Mouse (Mus musculus) CD4-positive helper T cell, adult 2 months (primary cell): Measurements from ENCODE around the gene Engase.
A peak's percentile ranks its signal among the peaks of the same experiment; 100 is the strongest.

Source experiments
- DNase-seq: peaks from one replicate; pipeline ENCODE4 v3.0.0-alpha.2; 2012; ENCODE audit warnings: low read depth, missing footprints, low spot score

The Engase gene

GRCm38 (mm10) chr11:118453886-118454671, 22.6 kb upstream of the Engase start:
- DNase-seq, result no peak

- DNase-seq, result no peak
Observed at GRCm38 (mm10) chr11:118455788-118456187, 20.8 kb upstream of the Engase start.

- no peak for DNase-seq
Observed at GRCm38 (mm10) chr11:118456937-118457336, 19.7 kb upstream of the Engase start.

DNA sequence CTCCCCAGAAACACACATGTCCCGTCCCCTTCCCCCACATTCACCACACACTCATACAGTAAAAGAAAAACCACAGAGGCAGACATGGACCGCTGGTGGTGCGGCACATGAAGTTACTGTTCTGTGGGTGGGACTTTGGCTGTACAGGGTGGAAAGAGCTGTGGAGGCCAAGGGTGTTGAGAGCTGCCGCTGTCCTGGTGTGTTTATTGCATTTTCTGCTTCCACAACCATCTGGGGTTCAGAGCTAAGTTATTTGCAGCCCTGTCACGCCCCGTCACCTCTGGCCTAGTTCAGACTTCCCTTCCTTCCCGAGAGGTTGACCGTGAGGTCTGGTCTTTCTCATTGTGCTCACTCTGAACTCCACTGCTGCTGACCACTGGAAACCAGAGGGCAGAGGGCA, 17.6 kb upstream of the Engase start:
- no peak for DNase-seq

DNA sequence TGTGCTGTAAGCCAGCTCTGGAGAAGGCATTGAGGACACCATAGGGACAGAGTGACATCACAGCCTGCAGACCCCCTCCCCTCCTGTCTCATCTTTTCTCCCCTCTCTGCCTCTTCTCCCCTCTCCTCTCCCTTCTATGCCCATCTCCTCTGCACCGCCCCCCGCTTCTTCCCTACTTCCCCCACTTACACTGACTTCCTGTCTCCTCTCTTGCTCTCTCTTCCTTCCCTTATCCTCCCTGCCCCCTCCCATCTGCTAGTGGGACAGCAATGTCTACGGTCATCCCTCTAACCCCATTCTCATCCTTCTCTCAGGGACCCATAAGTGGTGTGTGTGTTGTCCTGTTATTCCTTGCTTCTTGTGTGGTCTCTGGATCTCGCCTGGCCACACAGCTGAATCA, 17.1 kb upstream of the Engase start:
- DNase-seq, result no peak

GRCm38 (mm10) chr11:118460280-118460679, 16.3 kb upstream of the Engase start:
- peak; percentile 44 for DNase-seq

DNA sequence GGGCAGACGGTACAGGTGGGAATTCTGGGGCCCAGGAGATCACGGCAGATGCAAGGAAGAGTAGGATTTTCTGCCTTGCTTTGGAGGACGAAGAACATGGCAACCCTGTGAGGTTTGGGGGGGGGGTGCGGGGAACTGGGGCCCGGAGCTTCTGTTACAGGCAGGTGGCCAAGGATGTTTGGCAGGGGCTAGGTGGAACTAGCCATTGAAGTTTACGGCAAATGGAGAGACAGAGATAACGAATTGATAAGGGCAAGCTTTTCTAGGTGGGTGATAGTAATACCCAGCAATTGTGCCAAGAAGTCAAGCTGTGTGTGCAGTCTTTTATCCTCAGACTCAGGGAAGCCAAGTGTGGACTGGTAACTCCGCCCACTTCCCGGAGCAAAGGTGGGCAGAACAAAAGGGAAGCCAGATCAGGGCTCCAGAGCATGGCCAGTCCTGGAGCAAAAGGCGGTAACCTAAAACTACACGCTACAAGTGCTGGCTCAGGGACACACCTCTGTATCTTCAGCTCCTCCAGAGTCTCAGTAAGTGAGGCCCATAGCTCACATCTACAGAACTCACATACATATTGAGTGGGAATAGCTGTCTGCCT, 9.1 kb upstream of the Engase start:
- no peak for DNase-seq

DNA sequence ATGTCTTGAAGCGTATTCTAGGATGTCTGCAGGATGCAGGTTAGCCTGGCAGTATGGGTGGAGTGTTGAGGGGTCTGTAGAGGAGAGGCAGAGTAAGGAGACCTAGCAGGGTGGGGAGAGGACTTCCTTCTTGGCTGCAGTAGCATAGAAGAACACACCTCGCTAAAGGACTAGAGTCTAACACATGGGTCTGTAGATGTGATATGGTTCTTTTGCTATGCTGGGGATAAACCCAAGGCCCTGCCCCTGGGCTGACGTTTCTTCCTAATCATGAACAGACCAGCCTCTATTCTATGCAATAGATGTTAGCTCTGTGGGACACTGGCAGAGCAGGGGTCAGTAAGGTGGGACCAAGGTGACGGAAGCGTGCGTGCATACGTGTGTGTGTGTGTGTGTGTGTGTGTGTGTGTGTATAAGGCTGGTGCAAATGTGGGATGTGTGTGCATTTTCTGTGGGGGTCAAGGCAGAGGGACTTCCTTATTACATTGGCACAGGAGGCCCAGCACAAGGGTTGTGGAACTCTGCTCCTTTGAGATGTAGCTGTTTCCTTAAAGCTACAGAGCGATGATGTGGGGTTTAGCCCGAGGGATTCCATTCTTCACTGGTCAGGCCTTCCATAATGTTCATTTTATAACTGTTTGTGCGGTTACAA, 7.0 kb upstream of the Engase start:
- DNase-seq, result no peak

GRCm38 (mm10) chr11:118470234-118470966, 6.2 kb upstream of the Engase start:
- peak; percentile 29 for DNase-seq

- DNase-seq, result no peak
Observed at GRCm38 (mm10) chr11:118471676-118472075, 5.0 kb upstream of the Engase start.

- no peak for DNase-seq
Observed at GRCm38 (mm10) chr11:118473161-118473560, 3.5 kb upstream of the Engase start.

DNA sequence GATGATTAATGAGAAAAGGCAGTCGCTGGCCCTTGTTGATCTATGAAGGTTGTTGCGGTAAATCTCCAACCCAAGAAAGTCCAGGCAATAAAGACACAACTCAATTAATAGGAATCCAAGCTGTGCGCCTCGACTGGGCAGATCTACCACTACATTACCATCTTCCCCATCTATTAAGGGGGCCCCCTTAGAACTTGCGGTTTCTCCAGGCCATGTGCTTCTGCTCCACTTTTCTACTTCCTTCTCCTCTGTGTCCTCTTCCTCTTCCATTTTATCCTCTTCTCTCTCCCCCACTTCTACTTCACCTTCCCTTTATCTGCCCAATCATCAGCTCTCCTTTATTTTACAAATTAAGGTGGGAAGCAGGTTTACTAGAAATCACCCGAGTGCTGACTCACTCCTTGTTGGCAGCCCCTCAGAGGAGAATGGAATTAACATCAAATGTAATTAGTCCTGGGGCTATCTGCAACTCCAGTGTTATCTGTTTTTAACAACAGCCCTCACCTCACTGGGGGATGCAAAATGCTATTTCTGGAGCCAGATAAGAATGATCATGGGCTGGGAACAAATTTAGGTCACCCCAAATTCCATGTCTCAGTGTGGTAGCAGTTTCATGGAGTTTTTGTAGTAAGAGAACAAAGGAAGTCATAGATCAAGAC, 2.7 kb upstream of the Engase start:
- no peak for DNase-seq

DNA sequence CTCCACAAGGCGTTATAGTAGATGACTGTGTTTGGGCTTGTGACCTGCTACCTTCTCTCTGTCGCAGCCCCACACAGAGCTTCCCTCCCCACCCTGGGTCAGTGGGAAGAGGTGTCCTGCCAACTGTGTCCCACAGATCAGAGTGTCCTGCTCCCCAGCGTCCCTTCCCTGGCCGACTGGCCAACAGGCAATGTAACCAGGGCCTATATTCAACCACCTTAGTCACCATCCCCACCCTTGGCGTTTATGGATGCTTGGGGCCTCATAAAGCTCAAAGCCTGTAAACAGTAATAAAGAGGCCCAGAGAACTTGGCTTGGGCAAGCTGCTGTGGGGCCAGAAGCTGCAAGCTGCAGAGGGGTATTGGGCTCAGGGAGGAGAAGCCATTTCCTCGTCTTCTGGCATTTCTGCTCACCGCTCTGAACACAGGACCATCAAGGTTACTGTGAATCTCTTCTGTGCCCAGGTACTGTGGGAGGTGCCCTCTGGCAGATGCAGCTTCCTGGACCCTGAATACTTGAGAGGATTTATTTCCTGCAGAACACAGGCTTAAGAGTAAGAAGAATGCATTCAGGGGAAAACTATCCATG, 1.0 kb upstream of the Engase start:
- DNase-seq, result no peak

- DNase-seq, result no peak
Observed at GRCm38 (mm10) chr11:118479776-118480175, 3.1 kb downstream of the Engase start.

- DNase-seq, result no peak
Observed at GRCm38 (mm10) chr11:118481231-118481630, 4.6 kb downstream of the Engase start.

GRCm38 (mm10) chr11:118481751-118482150, 5.1 kb downstream of the Engase start:
- no peak for DNase-seq

- DNase-seq, result no peak
Observed at GRCm38 (mm10) chr11:118484169-118484568, 7.5 kb downstream of the Engase start.

DNA sequence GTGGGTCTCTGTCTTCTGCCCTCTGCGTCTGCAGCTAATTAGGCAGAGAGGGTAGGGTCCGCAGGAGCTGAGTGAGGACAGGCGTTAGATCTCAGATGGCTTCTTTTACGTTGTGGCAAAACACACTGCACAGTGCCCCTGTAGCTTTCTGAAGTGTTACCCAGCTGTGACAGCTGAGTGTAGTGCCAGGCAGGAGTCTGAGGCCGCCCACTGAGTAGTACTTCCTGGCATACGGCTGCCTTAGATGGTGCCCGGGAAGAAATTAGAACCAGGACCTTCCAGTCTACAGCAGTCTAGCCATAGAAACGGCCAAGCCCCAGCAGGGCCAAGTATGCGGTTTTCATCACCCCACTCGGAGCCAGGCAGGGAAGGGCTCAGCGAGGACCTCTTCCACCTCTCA, 8.7 kb downstream of the Engase start:
- DNase-seq, result no peak

GRCm38 (mm10) chr11:118485780-118486179, 9.2 kb downstream of the Engase start:
- DNase-seq, result no peak

DNA sequence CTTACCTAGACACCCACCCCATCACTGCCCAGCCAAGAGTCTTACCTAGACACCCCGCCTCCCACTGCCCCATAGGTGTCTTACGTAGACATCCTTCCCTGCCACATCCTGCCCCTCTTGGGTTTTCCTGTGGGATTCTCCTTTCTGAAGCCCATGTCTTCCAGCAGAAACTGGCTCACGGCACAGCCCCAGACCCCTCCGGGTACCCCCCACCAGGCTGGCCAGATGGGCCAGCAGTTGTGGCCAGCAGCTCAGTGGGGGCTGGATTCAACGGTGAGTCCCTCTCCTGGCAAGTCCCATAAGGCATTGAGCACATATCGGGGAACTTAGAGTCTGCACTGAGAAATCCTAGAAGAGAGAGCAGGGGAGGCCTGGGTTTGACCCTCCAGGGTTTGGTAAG, 9.7 kb downstream of the Engase start:
- no peak for DNase-seq
